Mouse (Mus musculus): ENCODE measurements around the gene Sstr5. TPM values are rescaled to one million over a fixed set of nuclear protein-coding genes. Genes with fewer than 3 reads are reported as not detected.
A peak's percentile ranks its signal among the peaks of the same experiment; 100 is the strongest.

Sstr5 gene
- polyA plus RNA-seq, 1 experiment from 2014 or later: 0.76 TPM

DNA sequence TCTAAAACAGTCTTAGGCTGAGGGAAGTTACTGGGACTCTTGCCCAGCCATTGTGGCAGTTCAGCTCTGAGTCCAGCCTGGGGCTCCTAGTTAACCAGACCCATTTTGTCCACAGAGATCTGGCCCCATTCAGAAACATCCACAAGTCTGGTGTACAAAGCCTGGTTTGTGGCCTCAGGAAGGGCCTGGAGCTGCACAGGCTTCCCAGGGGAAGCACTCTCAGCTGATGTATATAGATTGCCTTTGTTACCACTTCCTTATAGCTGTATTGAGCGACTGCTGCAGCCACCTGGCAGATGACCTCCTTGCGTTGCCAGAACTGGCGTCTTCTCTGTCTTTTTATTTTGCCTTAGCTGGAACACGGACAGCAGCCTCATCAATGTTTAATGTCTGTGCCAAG, 52.0 kb downstream of the Sstr5 start:
- 38% methylated on average over 4 of the region's 4 CpGs for WGBS
- H3K27ac ChIP-seq: peak overlapping the region; percentile 2; the same call in 1 of the 2 replicates

DNA sequence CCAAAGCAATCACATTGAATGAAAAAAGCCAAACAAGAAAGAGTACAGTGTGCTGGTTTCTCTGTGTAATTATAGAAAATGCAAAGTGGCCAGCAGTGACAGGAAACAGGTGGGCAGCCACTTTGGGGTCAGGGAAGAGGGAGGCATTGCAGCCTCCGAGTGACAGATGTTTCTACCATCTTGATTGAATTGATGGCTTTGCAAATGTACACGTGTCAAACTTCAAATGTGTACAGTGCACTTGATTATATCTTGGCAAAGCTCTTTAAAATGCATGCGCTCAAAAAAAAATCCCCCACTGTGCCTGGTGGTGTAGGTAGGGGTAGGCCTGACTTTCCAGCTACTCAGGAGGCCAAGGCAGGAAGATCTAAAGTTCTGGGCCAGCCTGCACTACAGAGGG, 54.2 kb downstream of the Sstr5 start:
- Histone ChIP-seq H3K9ac (no peak overlapping the region), H3K27me3 (ENCODE audit: control insufficient read depth, insufficient read depth, low read length) (no peaks in the 10 kb centered on the region), H3K4me1 (replicated peaks; ENCODE audit: control insufficient read depth, insufficient read depth, low read length) (peaks cover 8% of the 10 kb centered on the region; the same call in 1 of the 2 replicates), H3K27ac (no peak overlapping the region), H3K9me3 (ENCODE audit: control insufficient read depth, low read length) (no peaks in the 10 kb centered on the region), H3K4me2 (replicated peaks) (no peak overlapping the region), H3K36me3 (replicated peaks; ENCODE audit: control insufficient read depth, insufficient read depth) (no peaks in the 10 kb centered on the region), H3K4me3 (replicated peaks; ENCODE audit: low read length) (no peak overlapping the region)
- ATAC-seq (ENCODE audit: low FRiP score): no peak
- DNase-seq (ENCODE audit: low spot score): no peak
- 67% methylated on average over 3 of the region's 3 CpGs for WGBS

More for the DNA sequence above, 52.0 kb downstream of the Sstr5 start:
- DNase-seq (ENCODE audit: low spot score) (no peak), ATAC-seq (ENCODE audit: low FRiP score) (no peak)
- no peak overlapping the region for H3K4me2 ChIP-seq (replicated peaks)
- no peak overlapping the region for H3K9ac ChIP-seq
- H3K36me3 ChIP-seq (replicated peaks; ENCODE audit: control insufficient read depth, insufficient read depth): no peaks in the 10 kb centered on the region
- H3K4me1 ChIP-seq (replicated peaks; ENCODE audit: control insufficient read depth, insufficient read depth, low read length): peaks cover 8% of the 10 kb centered on the region; the same call in 1 of the 2 replicates
- H3K4me3 ChIP-seq (replicated peaks; ENCODE audit: low read length): no peak overlapping the region
- no peaks in the 10 kb centered on the region for H3K27me3 ChIP-seq (ENCODE audit: control insufficient read depth, insufficient read depth, low read length)
- H3K9me3 ChIP-seq (ENCODE audit: control insufficient read depth, low read length): no peaks in the 10 kb centered on the region

DNA sequence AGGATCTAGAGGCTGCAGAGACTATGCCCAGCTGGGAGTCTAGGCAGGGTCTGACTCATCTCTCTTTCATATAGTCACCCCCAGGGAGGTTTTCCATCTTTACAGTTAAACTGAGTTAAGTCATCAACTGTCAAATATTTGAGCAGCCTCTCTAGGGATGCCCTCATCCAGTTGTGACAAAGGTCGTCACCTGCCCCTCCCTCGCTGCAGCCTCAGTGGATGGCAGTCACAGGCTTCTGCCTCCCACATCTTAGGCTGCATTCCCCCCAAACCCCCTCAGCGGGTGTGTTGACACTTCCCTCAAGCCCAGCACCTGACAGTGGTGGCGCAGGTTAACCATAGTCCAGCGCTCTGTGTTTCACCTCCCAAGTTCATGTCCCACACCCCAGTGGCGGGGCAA, 55.7 kb downstream of the Sstr5 start:
- peaks cover 8% of the 10 kb centered on the region; the same call in 1 of the 2 replicates for H3K4me1 ChIP-seq (replicated peaks; ENCODE audit: control insufficient read depth, insufficient read depth, low read length)
- ATAC-seq (ENCODE audit: low FRiP score): no peak
- no peak for DNase-seq (ENCODE audit: low spot score)
- H3K4me2 ChIP-seq (replicated peaks): no peak overlapping the region
- WGBS: 86% methylated on average over 6 of the region's 6 CpGs
- H3K9ac ChIP-seq: no peak overlapping the region
- no peaks in the 10 kb centered on the region for H3K36me3 ChIP-seq (replicated peaks; ENCODE audit: control insufficient read depth, insufficient read depth)
- no peak overlapping the region for H3K4me3 ChIP-seq (replicated peaks; ENCODE audit: low read length)
- no peaks in the 10 kb centered on the region for H3K9me3 ChIP-seq (ENCODE audit: control insufficient read depth, low read length)
- no peak overlapping the region for H3K27ac ChIP-seq
- no peaks in the 10 kb centered on the region for H3K27me3 ChIP-seq (ENCODE audit: control insufficient read depth, insufficient read depth, low read length)

Other genes starting within 250 kb of the Sstr5 start
- gene Baiap3, start 240.9 kb downstream of the Sstr5 start, polyA plus RNA-seq (2014; fragmentation: Nextera tagmentation; extraction: Ambion mirVana): 10.8 and 15.9 TPM in 2 replicates
- 430 and 441 TPM in 2 replicates for gene Ube2i, start 222.7 kb downstream of the Sstr5 start, polyA plus RNA-seq (2014; fragmentation: Nextera tagmentation; extraction: Ambion mirVana)
- gene Prss34, start 198.9 kb downstream of the Sstr5 start, polyA plus RNA-seq (2014; fragmentation: Nextera tagmentation; extraction: Ambion mirVana): not detected in 2 replicates
- not detected in 2 replicates for gene Prss28, start 188.6 kb downstream of the Sstr5 start, polyA plus RNA-seq (2014; fragmentation: Nextera tagmentation; extraction: Ambion mirVana)
- gene Prss29, start 178.6 kb downstream of the Sstr5 start, polyA plus RNA-seq (2014; fragmentation: Nextera tagmentation; extraction: Ambion mirVana): not detected in 2 replicates
- gene Tpsab1, start 151.7 kb downstream of the Sstr5 start, polyA plus RNA-seq (2014; fragmentation: Nextera tagmentation; extraction: Ambion mirVana): not detected in 2 replicates
- 0.36 TPM in 1 of 2 replicates, not detected in the other for gene Tpsb2, start 131.0 kb downstream of the Sstr5 start, polyA plus RNA-seq (2014; fragmentation: Nextera tagmentation; extraction: Ambion mirVana)
- 1.2 TPM in 1 of 2 replicates, not detected in the other for gene Tpsg1, start 128.0 kb downstream of the Sstr5 start, polyA plus RNA-seq (2014; fragmentation: Nextera tagmentation; extraction: Ambion mirVana)
- gene Cacna1h, start 63.5 kb downstream of the Sstr5 start, polyA plus RNA-seq (2014; fragmentation: Nextera tagmentation; extraction: Ambion mirVana): 10.6 and 14.1 TPM in 2 replicates
- 1.2 and 2.4 TPM in 2 replicates for gene Tekt4, start 42.7 kb downstream of the Sstr5 start, polyA plus RNA-seq (2014; fragmentation: Nextera tagmentation; extraction: Ambion mirVana)
- 18.5 and 20.1 TPM in 2 replicates for gene Sox8, start 73.4 kb upstream of the Sstr5 start, polyA plus RNA-seq (2014; fragmentation: Nextera tagmentation; extraction: Ambion mirVana)
- gene Lmf1, start 81.8 kb upstream of the Sstr5 start, polyA plus RNA-seq (2014; fragmentation: Nextera tagmentation; extraction: Ambion mirVana): 22.4 and 24.9 TPM in 2 replicates
- 8.1 and 10.0 TPM in 2 replicates for gene Gng13, start 219.9 kb upstream of the Sstr5 start, polyA plus RNA-seq (2014; fragmentation: Nextera tagmentation; extraction: Ambion mirVana)
- 3.4 and 3.6 TPM in 2 replicates for gene Chtf18, start 230.1 kb upstream of the Sstr5 start, polyA plus RNA-seq (2014; fragmentation: Nextera tagmentation; extraction: Ambion mirVana)
- 21.8 and 22.8 TPM in 2 replicates for gene Rpusd1, start 230.4 kb upstream of the Sstr5 start, polyA plus RNA-seq (2014; fragmentation: Nextera tagmentation; extraction: Ambion mirVana)
- gene Mslnl, start 238.8 kb upstream of the Sstr5 start, polyA plus RNA-seq (2014; fragmentation: Nextera tagmentation; extraction: Ambion mirVana): not detected in 2 replicates

All from hindbrain, embryonic 14.5 days (tissue).